Mouse (Mus musculus): ENCODE results near the gene Rbpj. TPM values are rescaled to one million over a fixed set of nuclear protein-coding genes. Genes with fewer than 3 reads are reported as not detected.

The Rbpj gene
- total and polyA plus RNA-seq, 3 experiments: 40.5 to 62.8 (median 61.3) TPM

DNA sequence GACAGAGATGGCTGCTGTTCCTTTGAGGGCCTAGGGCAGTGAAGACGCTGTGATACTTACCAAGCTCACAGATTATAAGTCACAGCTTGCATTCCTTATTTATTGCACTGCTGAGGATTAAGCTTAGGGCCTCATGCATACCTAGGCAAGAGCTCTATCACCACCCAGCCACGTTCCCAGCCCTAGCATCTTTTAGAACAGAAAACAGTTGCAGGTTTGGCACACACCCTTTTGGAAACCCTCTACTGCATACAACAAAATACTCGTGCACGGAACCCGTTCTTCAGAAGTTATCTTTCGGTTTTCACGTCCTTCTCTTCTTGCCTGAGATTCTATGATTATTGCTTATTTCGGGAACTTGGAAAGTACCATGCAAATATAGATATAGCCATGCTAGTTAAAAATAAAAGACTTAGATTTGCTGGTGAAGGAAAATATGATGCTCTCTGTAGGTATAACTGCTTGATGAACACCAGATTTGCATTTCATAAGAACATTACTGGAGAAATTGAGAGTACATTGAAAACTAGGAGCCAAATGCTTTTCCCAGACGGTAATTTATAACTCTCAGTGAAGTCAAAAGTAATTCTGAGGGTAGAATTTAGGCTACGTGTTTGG, 111.4 kb downstream of the Rbpj start (continued):
- TF ChIP-seq MAX (IDR thresholded peaks at IDR 0.05; ENCODE audit: low read length): peak; percentile 42; the same call in 1 of the 2 replicates
- TF ChIP-seq ELF1 (IDR thresholded peaks at IDR 0.05; ENCODE audit: low read depth, low read length): no peak
- TF ChIP-seq SMC3 (IDR thresholded peaks at IDR 0.05; ENCODE audit: low read depth, low read length): peak; percentile 5; the same call in 1 of the 2 replicates
- no peak for TF ChIP-seq ZNF384 (IDR thresholded peaks at IDR 0.05; ENCODE audit: low read depth, low read length)
- TF ChIP-seq ZC3H11A (IDR thresholded peaks at IDR 0.05; ENCODE audit: low read depth, low read length): no peak
- 0 out of 2 replicates have a peak, but pooled peaks have one; percentile 30 for TF ChIP-seq MAFK (IDR thresholded peaks at IDR 0.05; ENCODE audit: insufficient replicate concordance, low read length)
- TF ChIP-seq ETS1 (conservative IDR thresholded peaks at IDR 0.05; ENCODE audit: low read depth, low read length): peak; percentile 62; the same call in 1 of the 2 replicates
- TF ChIP-seq USF1 (IDR thresholded peaks at IDR 0.05; ENCODE audit: low read depth, low read length): no peak
- TF ChIP-seq ZKSCAN1 (IDR thresholded peaks at IDR 0.05; ENCODE audit: borderline replicate concordance, low read depth, low read length): no peak
- no peak for TF ChIP-seq POLR2AphosphoS2 (IDR thresholded peaks at IDR 0.05; ENCODE audit: low read depth, low read length)
- TF ChIP-seq RAD21 (IDR thresholded peaks at IDR 0.05; ENCODE audit: low read depth, low read length): no peak; the same call in 1 of the 2 replicates
- peak; percentile 85 for TF ChIP-seq BHLHE40 (IDR thresholded peaks at IDR 0.05; ENCODE audit: low read depth, low read length)
- peak; percentile 72; the same call in 1 of the 2 replicates for TF ChIP-seq EP300 (IDR thresholded peaks at IDR 0.05; ENCODE audit: low read length)

DNA sequence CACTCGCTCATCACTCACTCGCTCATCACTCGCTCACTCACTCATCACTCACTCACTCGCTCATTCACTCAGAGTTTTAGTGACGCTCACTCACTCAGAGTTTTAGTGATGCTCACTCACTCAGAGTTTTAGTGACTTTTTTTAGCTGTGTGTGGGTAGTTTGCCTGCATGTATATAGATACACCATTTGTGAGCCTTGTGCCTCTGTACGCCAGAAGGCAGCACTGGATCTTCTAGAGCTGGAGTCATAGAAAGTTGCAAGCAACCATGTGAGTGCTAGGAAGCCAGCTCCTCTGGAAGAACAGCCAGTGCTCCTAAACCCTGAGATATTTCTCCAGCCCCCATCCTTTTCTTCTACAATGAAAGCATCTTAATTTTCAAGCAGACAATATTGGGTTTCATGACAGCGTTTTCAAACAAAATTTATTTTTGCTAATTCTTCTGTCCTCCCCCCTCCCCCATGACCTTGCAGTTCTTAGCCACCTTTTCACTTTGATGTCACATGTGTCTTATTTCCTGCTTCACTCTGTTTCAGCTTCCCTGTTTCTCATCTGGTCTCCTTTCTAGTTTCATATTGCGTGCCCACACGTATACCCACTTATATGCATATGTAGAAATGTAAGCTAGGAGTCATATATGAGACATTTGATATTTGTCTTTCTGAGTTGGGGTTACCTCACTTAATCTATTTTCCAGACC, 118.3 kb downstream of the Rbpj start:
- dilution Hi-C loops (cut with MboI; ENCODE audit: extremely low pct_ligation_motif_present, extremely low pct_unique_long_range_greater_than_20kb, low sequenced_read_pairs) (no loop called here), in situ Hi-C loops (cut with MboI; ENCODE audit: low pct_ligation_motif_present, low pct_unique_long_range_greater_than_20kb, low sequenced_read_pairs) (no loop called here)
- no peak overlapping the region for H3K9ac ChIP-seq (ENCODE audit: insufficient read depth, low read depth)

More for the DNA sequence above, 118.3 kb downstream of the Rbpj start:
- no peak for DNase-seq (ENCODE audit: extremely low read depth)
- Histone ChIP-seq H3K36me3 (replicated peaks in 1 of 2; ENCODE audit: control insufficient read depth in 1 of 2, insufficient read depth in 1 of 2, low read length in 1 of 2) (no peaks in the 10 kb centered on the region), H3K4me1 (ENCODE audit: control insufficient read depth in 1 of 2, insufficient read depth in 2 of 2) (peaks cover 12 to 26% of the 10 kb centered on the region in 2 experiments), H3K9me3 (replicated peaks; ENCODE audit: low read length) (no peaks in the 10 kb centered on the region), H3K79me2 (replicated peaks; ENCODE audit: control insufficient read depth, extremely low read depth, insufficient read depth, poor library complexity, severe bottlenecking) (no peaks in the 10 kb centered on the region), H3K4me2 (ENCODE audit: insufficient read depth, low read depth, poor library complexity, severe bottlenecking) (no peak overlapping the region), H3K27me3 (replicated peaks) (peaks cover 2% of the 10 kb centered on the region), H3K27ac (ENCODE audit: insufficient read depth, low read depth) (no peak overlapping the region), H3K4me3 (replicated peaks in 1 of 3; ENCODE audit: low read depth in 2 of 3, low read length in 2 of 3, poor library complexity in 1 of 3) (no peak overlapping the region)
- TF ChIP-seq MAFK (IDR thresholded peaks at IDR 0.05; ENCODE audit: insufficient replicate concordance, low read length) (no peak), HCFC1 (IDR thresholded peaks at IDR 0.05; ENCODE audit: low read depth, low read length) (no peak), EP300 (IDR thresholded peaks at IDR 0.05; ENCODE audit: low read length) (0 out of 2 replicates have a peak, but pooled peaks have one; percentile 44), CHD1 (IDR thresholded peaks at IDR 0.05; ENCODE audit: low read depth, low read length) (no peak), CHD2 (IDR thresholded peaks at IDR 0.05; ENCODE audit: low read length) (peak; percentile 54; the same call in 1 of the 2 replicates), BHLHE40 (IDR thresholded peaks at IDR 0.05; ENCODE audit: low read depth, low read length) (peak; percentile 71), IRF4 (IDR thresholded peaks at IDR 0.05; ENCODE audit: low read depth, low read length) (peak; percentile 60; the same call in 1 of the 2 replicates), MEF2A (IDR thresholded peaks at IDR 0.05; ENCODE audit: borderline replicate concordance, low read depth, low read length) (no peak), TBP (conservative IDR thresholded peaks at IDR 0.05; ENCODE audit: low read depth, low read length) (no peak), MAX (IDR thresholded peaks at IDR 0.05; ENCODE audit: low read length) (peak; percentile 25; the same call in 1 of the 2 replicates), ETS1 (conservative IDR thresholded peaks at IDR 0.05; ENCODE audit: low read depth, low read length) (peak; percentile 44; the same call in 1 of the 2 replicates), GABPA (IDR thresholded peaks at IDR 0.05; ENCODE audit: insufficient replicate concordance, low read depth, low read length) (no peak), MXI1 (IDR thresholded peaks at IDR 0.05; ENCODE audit: low read depth, low read length) (no peak), RCOR1 (conservative IDR thresholded peaks at IDR 0.05; ENCODE audit: low read depth, low read length) (no peak)
